Mouse (Mus musculus) E14TG2a.4 (cell line): Measurements from ENCODE around the gene Tnr.

ENCODE experiments used
- CTCF ChIP-seq: conservative IDR thresholded peaks from 2 replicates; pipeline ENCODE4 v1.5.1; 2014; ENCODE audit warnings: low read length
- NANOG ChIP-seq: IDR thresholded peaks from 2 replicates; pipeline ENCODE4 v1.6.1; 2014; ENCODE audit warnings: borderline replicate concordance, low read length, mixed read lengths
- POU5F1 ChIP-seq: IDR thresholded peaks from 2 replicates; pipeline ENCODE4 v1.6.1; 2014; ENCODE audit warnings: low read length, borderline replicate concordance

DNA sequence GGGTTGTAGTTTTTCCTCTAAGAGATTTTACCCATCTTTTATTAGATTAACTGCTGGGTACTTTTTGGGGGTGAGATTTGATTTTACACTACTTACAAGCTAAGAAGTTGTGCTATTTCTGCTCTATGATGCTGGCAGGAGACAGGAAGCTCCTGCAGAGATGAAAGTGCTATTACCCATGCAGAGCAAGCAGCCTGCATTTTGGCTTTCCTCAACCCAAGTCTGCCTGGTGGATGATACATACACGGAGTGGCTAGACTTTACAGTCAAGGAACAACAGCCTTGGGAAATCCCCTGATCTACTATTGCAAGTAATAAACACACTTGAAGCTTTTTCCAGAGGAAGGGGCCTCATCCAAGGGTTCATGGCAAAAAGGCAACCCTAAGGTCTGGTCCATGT is 430.0 kb downstream of the Tnr start:
- TF ChIP-seq CTCF, result no peak
- no peak for TF ChIP-seq NANOG
- TF ChIP-seq POU5F1, result no peak
